Mouse (Mus musculus) spleen, adult 2 months (tissue): ENCODE measurements at regions not wholly inside any gene's neighbourhood (a gene's known extent, or its start where the extent isn't known, plus 50 kb on each side); places are given as distances from the start of the nearest gene placed in this dataset.

ENCODE experiments used
- DNase-seq, 2 experiments: peaks; one replicate each; pipeline versions ENCODE4 v3.0.0 to v3.0.0-alpha.2; 2012 to 2021; ENCODE audit warnings: low spot score in 2 of 2, low read depth in 1 of 2
- H3K27ac ChIP-seq: fragments of 200-500 bp; 2 replicates; pipeline ENCODE4 v1.5.1; 2012; ENCODE audit warnings: low read length, inconsistent platforms; ENCODE audit not compliant: insufficient read depth
- H3K27me3 ChIP-seq: fragments of 200-500 bp; 2 replicates; pipeline ENCODE4 v1.6.1; 2012; ENCODE audit warnings: mild to moderate bottlenecking, moderate library complexity, low read length, inconsistent platforms; ENCODE audit not compliant: control insufficient read depth, insufficient read depth
- H3K36me3 ChIP-seq: fragments of 200-500 bp; 2 replicates; pipeline ENCODE4 v1.6.1; 2012; ENCODE audit warnings: mild to moderate bottlenecking, low read length, inconsistent platforms; ENCODE audit not compliant: control insufficient read depth, insufficient read depth
- H3K4me1 ChIP-seq: fragments of 200-500 bp; 2 replicates; pipeline ENCODE4 v1.6.1; 2011; ENCODE audit warnings: inconsistent platforms; ENCODE audit not compliant: control insufficient read depth, insufficient read depth, insufficient read length
- H3K4me3 ChIP-seq: fragments of 200-500 bp; 2 replicates; pipeline ENCODE4 v1.5.1; 2011; ENCODE audit warnings: mild to moderate bottlenecking, inconsistent platforms; ENCODE audit not compliant: insufficient read depth, insufficient read length; ENCODE audit errors: extremely low read depth
- CTCF ChIP-seq: fragments of 200-500 bp; IDR thresholded peaks from 2 replicates; pipeline ENCODE4 v1.5.1; 2011; ENCODE audit warnings: mild to moderate bottlenecking, inconsistent platforms; ENCODE audit not compliant: insufficient read depth, insufficient read length, insufficient replicate concordance; ENCODE audit errors: extremely low read depth
- POLR2A ChIP-seq: fragments of 200-500 bp; IDR thresholded peaks from 2 replicates; pipeline ENCODE4 v1.6.1; 2011; ENCODE audit warnings: low read depth, low read length, inconsistent platforms
- WGBS: fragments of 180-500 bp; shearing (Covaris S2); methylation state at CpG from one replicate; pipeline ENCODE4 v1.1.7; 2018; 5-methylcytosine and 5-hydroxymethylcytosine counted together

DNA sequence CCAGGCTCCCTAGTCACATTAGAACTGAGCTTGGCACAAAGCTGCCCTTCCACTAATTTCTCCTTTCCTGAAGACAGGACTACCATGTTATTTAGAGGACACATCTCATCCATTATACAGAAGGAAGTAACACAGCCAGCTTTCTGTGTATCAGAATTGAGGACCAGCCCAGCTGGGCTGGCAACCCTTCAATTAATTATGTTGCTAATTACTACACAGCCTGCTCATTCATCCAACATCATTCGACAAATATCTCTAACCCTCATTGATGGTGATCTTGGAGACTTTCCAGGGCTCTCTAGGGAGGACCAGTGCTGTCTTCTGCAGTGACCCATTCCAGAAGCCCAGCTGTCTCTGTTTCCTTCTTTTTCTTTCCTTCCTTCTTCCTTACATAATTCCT lies 263.7 kb upstream of the Elac2 start:
- H3K27me3 ChIP-seq, result no peaks in the 10 kb centered on the region
- DNase-seq, result no peak
- WGBS, result 80% methylated on average over 1 of the region's 1 CpGs
- H3K4me3 ChIP-seq, result no peak overlapping the region
- no peak for TF ChIP-seq POLR2A
- no peak for TF ChIP-seq CTCF
- H3K27ac ChIP-seq, result no peak overlapping the region
- H3K36me3 ChIP-seq, result no peaks in the 10 kb centered on the region
- no peaks in the 10 kb centered on the region for H3K4me1 ChIP-seq

DNA sequence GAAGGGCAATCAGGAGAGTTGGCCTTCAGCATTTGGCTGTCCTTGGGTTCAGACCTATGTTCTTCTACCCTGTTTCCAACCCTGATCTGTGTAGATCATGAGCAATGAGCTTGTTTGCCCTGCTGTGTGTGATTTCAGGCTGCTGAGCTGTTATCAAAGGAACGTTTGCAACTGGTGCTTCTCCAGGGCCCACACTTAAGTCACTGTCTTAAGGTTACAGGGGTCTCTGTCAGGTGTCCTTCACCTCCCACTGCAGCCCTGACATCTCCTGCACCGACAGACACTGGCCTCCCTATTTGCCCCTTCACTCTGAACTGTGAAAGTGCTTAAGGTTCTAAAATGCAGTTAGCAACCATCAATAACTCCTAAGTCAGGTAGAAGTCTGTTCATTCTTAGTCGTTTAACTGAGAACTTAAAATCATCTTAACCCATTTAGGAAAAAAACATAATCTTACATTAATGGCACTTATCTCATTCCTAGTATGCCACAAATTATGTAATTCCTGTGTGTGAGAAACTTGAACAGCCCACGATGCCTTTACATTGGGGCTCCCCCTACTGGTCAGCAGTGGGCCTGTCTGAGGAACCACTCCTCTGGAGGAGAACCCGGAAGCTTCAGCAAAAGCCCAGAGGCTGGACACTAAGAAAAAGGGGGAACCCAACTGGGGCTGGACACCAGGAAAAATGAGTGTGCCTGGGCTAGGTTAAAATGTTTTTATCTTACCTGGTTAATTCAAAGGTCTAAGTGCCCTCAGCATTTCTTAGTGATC lies 260.3 kb upstream of the Elac2 start:
- no peak for TF ChIP-seq POLR2A
- peak; percentile 62; the same call in 1 of the 2 replicates for TF ChIP-seq CTCF
- no peaks in the 10 kb centered on the region for H3K4me1 ChIP-seq
- H3K27ac ChIP-seq, result no peak overlapping the region
- no peaks in the 10 kb centered on the region for H3K36me3 ChIP-seq
- H3K4me3 ChIP-seq, result no peak overlapping the region
- no peaks in the 10 kb centered on the region for H3K27me3 ChIP-seq
- peak in 1 of 2 experiments; percentile 49 for DNase-seq
- WGBS, result 25% methylated on average over 5 of the region's 5 CpGs

DNA sequence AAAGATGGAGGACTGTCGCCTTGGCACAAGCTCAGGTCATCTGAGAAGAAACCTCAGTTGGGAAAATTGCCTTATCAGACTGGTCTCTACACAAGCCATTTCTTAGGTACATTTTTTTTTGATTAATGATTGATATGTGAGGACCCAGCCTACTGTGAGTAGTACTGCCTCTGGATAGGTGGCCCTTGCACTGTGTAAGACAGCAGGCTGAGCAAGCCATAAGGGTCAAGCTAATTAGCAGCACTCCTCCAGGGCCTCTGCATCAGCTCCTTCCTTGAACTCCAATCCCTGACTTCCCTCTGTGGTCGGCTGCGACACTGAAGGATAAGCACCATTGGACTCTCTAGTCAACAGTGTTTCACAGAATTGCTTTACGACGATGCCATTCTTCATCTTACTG lies 252.6 kb upstream of the Elac2 start:
- Histone ChIP-seq H3K4me1 (no peaks in the 10 kb centered on the region), H3K4me3 (no peak overlapping the region), H3K36me3 (no peaks in the 10 kb centered on the region), H3K27ac (no peak overlapping the region), H3K27me3 (no peaks in the 10 kb centered on the region)
- no peak for TF ChIP-seq CTCF
- DNase-seq, result no peak
- 91% methylated on average over 5 of the region's 5 CpGs for WGBS

DNA sequence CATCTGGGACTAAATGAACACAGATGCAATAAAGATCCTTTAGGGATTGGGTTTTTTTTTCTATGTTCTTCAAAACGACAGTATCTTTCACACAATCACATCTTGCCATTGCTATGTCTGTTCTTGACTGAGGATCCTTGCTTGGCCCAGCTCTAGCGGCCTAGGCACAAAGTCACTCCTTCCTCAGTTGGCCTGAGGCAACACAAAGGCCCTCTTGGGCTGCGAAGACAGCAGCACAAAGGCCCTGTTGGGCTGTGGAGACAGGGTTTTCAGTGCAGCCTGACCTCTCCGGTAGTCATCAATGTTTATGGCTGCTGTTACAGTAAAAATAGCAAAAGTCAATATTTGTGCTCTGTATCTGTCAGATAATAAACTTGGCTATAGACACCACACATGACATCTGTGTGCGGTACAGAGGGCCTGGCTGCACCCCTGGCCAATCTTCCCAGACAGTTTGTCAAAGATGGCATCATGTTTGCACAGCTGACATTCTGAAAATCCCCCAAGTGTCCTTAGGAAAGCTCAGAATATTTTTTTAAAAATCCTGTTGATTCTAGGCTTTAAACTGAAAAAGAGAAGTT lies 250.9 kb upstream of the Elac2 start:
- TF ChIP-seq CTCF, result no peak
- TF ChIP-seq POLR2A, result no peak
- no peak for DNase-seq

DNA sequence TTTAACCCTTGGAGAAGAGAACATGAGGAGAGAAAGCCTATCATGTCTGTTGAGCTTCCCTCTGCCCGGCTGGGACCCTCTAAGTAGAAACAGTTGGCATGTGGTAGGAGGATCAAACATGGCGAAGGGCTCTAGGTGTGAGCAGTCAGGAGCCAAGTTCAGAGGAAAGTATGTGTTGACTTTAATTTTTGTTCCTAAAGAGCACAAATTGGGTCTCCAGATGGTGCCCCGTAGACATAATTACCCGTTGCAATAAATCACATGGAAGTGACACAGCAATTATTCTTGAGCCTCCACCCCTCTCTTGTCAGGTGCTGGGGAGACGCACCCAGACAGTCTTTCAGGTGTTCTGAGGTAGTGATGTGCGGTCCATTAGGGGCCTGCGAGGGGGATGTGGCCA lies 239.9 kb upstream of the Elac2 start:
- H3K4me3 ChIP-seq, result no peak overlapping the region
- no peaks in the 10 kb centered on the region for H3K36me3 ChIP-seq
- TF ChIP-seq CTCF (no peak), POLR2A (no peak)
- WGBS, result 72% methylated on average over 7 of the region's 7 CpGs
- no peaks in the 10 kb centered on the region for H3K27me3 ChIP-seq
- H3K4me1 ChIP-seq, result no peaks in the 10 kb centered on the region
- no peak overlapping the region for H3K27ac ChIP-seq
- no peak for DNase-seq

More for the DNA sequence above, 250.9 kb upstream of the Elac2 start:
- H3K27ac ChIP-seq, result no peak overlapping the region
- 91% methylated on average over 5 of the region's 5 CpGs for whole genome bisulfite sequencing
- H3K4me3 ChIP-seq, result no peak overlapping the region
- H3K4me1 ChIP-seq, result no peaks in the 10 kb centered on the region
- H3K36me3 ChIP-seq, result no peaks in the 10 kb centered on the region
- H3K27me3 ChIP-seq, result no peaks in the 10 kb centered on the region

DNA sequence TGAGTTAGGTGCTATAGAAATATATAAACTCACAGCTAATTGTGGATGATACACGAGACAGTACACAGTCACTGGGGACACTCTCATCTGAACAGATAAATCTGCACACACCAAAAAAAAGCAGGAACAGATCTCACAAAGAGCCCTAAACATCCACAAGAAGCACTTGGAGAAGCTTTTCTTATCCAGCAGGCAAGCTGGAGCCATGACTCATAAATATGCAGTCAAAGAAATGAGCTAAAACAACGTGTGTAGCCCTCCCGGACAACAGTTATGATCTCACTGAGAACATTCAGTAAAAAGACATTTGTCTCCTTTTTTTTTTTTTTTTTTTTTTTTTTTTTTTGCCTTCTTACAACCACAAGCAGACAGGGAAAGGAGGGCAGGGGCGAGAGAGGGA lies 235.1 kb upstream of the Elac2 start:
- DNase-seq, result no peak
- Histone ChIP-seq H3K27ac (no peak overlapping the region), H3K27me3 (no peaks in the 10 kb centered on the region), H3K4me3 (no peak overlapping the region), H3K4me1 (no peaks in the 10 kb centered on the region), H3K36me3 (no peaks in the 10 kb centered on the region)
- TF ChIP-seq CTCF (no peak), POLR2A (no peak)
- 82% methylated on average over 4 of the region's 4 CpGs for WGBS

DNA sequence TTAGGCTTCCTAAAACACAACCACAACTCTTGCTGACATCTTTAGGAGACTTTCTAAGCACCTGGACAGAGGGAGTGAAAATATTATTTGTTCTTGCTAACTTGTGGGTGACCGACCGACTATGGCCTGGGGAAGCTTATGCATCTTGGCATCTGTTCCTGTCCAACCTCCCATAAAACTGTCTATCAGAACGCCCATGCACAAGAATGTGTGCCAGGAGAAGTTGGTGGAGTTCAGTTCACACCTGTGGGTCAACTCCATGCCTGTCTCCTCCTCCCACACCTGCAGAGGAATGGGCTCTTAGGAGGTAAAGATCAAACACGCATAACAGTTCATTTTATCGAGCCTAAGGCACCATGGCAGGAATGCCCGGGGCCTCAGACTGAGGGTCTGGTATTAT lies 232.7 kb upstream of the Elac2 start:
- Histone ChIP-seq H3K4me3 (no peak overlapping the region), H3K27me3 (no peaks in the 10 kb centered on the region), H3K27ac (no peak overlapping the region), H3K4me1 (no peaks in the 10 kb centered on the region), H3K36me3 (no peaks in the 10 kb centered on the region)
- no peak for DNase-seq
- 92% methylated on average over 6 of the region's 6 CpGs for WGBS
- TF ChIP-seq POLR2A (no peak), CTCF (no peak)

DNA sequence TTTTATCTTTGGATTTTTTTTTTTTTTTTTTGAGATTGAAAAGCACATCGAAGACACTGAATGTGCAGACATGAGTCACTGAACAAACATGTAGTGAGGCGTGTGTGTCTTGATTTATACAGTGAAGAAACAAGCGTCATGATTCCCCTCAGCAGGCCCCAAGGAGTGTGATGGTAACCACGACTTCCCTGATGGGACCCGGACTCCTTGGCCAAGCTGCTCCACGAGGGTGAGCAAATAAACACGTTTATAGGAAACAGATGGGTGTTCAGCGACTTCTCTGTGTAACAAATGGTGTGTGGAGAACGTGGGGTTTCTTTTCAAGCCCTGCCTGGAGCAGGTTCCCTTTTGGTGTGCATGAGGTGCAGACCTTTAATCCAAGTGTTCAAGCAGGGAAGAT lies 228.9 kb upstream of the Elac2 start:
- no peak for TF ChIP-seq CTCF
- no peak for TF ChIP-seq POLR2A
- H3K36me3 ChIP-seq, result no peaks in the 10 kb centered on the region
- no peak overlapping the region for H3K27ac ChIP-seq
- 14% methylated on average over 9 of the region's 9 CpGs for WGBS
- no peaks in the 10 kb centered on the region for H3K27me3 ChIP-seq
- H3K4me1 ChIP-seq, result no peaks in the 10 kb centered on the region
- DNase-seq, result no peak
- no peak overlapping the region for H3K4me3 ChIP-seq
